Mouse (Mus musculus) common myeloid progenitor, adult 5-6 weeks (primary cell): ENCODE results near the gene Timm17a. TPM values are rescaled to one million over a fixed set of nuclear protein-coding genes. Genes with fewer than 3 reads are reported as not detected.

Experiments used
- ATAC-seq: replicated peaks from 2 replicates; pipeline ENCODE4 v1.8.0; 2016; ENCODE audit warnings: low read depth, mild to moderate bottlenecking, moderate TSS enrichment, inconsistent platforms; ENCODE audit not compliant: poor library complexity, severe bottlenecking
- total RNA-seq: library from RNA; stranded (forward); fragments of 200-1000, 187-1606 nt; gene quantifications from 2 replicates; pipeline ENCODE4 v1.2.3, GENCODE M21; 2017

Timm17a gene
- total RNA-seq = 18.6 and 29.8 TPM in 2 replicates

GRCm38 (mm10) chr1:135313284-135314031 lies at the start of gene Timm17a:
Gene Timm17a, minus strand, starts transcription at chr1:135313778.
- peak; percentile 100 for ATAC-seq

DNA sequence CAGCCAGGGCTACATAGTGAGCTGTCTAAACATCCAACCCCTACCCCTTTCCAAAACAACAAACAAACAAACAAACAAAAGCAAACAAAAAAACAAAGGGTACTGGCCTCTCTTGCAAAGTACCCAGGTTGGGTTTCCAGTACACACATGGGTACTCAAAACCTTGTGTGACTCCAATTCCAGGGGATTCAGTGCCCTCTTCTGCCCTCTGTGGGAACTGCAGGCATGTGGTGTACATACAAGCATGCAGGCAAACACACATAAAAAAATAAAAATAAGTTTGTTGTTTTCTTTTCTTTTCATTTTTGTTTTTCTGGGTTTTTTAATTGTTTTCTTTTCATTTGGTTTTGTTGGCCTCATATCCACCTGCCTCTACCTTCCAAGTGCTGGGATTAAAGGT lies 48.5 kb upstream of the Timm17a start:
- no peak for ATAC-seq

- ATAC-seq = no peak
Measured at GRCm38 (mm10) chr1:135361491-135361890, 47.9 kb upstream of the Timm17a start.

DNA sequence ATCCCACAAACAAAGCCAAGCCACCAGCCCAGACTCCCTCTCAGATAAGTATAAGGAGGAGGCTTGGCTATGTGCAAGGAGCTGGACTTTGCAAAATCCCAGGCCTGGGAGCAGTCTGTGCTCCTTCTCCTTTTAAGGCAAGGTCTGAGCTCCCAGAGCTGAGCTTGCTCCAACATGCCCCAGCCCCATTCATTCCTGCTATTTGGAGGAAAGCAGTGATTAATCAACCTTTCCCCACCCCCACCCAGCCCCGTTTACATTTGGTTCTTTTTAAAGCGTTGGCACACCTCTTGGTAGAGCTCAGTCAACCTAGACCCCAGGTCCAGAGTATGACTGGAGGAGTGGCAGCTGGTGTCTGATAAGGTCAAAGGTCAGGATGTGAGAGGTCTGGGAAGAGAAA lies 45.5 kb upstream of the Timm17a start:
- ATAC-seq = no peak

DNA sequence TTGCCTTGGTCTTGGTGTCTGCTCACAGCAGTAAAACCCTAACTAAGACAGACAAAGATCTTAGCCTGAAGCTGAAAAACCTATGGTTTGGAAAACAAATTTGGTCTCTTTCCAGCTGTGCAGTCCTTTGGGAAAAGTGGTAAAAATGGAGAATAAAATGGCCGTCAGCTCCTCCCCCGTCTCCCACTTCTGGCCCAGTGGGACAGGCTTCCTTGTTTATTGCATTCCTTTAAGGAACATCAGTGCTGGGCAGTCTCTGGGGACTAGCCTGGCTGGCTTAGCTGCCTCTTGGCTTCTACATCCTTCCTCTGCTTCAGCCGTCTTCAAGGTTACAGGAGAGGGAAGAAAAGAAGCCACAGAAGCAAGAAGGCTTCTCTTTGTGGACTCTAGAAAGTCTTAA lies 38.4 kb upstream of the Timm17a start:
- ATAC-seq = no peak

- ATAC-seq = no peak
Measured at GRCm38 (mm10) chr1:135347498-135348169, 34.1 kb upstream of the Timm17a start.

DNA sequence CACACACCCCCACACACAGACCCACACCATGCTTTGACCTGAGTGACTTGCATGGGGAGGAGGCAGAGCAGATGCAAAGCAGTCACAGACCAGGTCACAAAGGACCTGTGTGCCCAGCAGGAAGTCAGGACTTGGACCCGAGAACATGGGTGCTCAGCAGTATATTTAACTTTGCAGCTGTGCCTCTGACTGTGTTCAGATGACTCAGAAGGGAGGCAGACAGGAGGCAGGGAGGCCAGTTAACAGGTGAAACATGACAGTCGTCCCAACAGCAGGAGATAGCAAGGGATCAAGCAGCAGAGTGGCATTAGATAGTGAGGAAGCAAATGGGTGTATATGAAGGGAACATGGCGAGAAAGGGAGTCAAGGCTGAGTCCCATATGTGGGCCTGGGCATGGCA lies 33.3 kb upstream of the Timm17a start:
- no peak for ATAC-seq

- no peak for ATAC-seq
Measured at GRCm38 (mm10) chr1:135344026-135344425, 30.4 kb upstream of the Timm17a start.

DNA sequence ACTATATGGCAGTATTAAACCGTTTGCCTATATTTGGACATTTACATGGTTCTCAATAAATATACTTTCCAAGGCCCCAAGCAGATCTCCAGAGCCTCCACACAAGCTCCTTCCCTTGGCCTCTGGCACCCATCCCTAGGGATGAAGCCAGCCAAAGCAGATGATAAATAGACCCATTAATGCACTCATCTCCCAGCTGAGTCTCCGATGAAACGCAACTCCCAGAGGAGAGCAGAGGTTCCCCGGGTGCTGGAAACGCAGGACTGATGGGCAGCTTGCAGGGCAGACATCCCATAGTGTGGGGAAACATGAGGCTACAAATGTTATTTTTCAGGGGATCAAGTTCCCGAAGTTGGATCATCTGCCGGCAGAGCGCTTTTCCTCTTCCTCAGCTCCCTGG lies 28.4 kb upstream of the Timm17a start:
- no peak for ATAC-seq

- no peak for ATAC-seq
Measured at GRCm38 (mm10) chr1:135330578-135330977, 17.0 kb upstream of the Timm17a start.

DNA sequence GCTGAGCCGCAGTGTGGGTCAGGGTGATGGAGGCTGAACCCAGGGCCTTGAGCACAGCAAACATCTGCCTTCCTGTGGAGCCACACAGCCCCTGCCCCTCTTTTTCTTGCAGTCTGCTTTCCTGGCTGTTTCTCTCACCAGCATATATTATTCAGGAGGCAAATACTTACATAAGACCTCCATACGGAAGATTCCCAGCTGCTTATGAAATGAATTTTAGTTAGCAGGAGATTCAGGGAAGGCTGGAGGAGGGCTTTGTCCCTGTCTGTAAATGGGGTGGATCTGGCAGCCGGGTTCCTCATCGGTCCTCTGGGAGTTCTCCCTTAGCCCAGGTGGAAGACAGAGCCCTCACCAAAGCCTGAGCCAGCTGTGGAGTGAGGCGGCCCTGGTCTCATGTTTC lies 14.8 kb upstream of the Timm17a start:
- ATAC-seq = no peak

GRCm38 (mm10) chr1:135325934-135326333 lies 12.4 kb upstream of the Timm17a start:
- no peak for ATAC-seq

GRCm38 (mm10) chr1:135324571-135324970 lies 11.0 kb upstream of the Timm17a start, which contains the start of gene Lmod1:
Gene Lmod1, plus strand, starts transcription at chr1:135324807.
- no peak for ATAC-seq

DNA sequence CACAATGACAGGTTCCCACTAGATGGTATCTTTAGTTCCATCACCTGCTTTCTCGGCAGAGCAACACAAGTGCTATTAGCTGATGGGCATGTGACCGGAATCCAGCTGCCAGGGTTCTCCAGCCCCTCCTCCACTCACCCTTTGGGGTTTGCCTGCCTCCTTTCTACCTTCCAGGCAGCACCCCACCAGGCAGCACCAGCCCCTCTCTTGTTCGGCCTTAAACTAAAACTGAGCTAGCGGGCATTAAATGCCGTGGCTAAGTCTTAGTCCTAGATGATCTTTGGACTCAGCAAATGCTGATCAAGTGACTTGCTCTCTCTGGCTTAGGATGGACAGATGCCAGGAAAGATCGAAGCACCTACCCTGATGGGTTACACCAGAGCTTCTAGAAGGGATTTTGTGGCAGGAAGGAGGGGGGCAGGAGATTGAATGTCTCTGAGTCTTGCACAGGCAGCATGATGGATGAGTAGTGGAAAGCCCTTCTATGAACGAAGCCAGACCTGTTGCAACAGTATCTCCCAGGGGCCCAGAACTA lies 9.9 kb upstream of the Timm17a start:
- ATAC-seq = no peak

GRCm38 (mm10) chr1:135312201-135312600 lies 1.4 kb downstream of the Timm17a start:
- ATAC-seq = no peak

GRCm38 (mm10) chr1:135311356-135311755 lies 2.2 kb downstream of the Timm17a start:
- ATAC-seq = no peak

DNA sequence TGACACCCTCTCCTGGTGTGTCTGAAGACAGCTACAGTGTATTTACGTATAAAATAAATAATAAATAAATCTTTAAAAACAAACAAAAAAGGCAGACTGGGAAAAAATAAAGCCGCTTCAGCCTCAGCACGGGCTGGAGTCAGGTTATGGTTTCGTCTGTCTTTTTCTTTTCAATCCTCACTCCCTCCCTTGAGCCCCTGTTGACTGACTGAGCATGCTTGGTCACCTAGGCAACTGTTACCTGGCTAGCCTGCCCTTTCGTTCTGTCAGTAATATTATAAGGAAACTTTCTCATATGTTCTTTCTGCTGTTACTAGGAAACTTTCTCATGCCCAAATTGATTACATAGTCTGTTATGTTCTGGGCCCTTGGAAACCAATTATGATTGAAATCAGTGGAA lies 22.7 kb downstream of the Timm17a start:
- no peak for ATAC-seq

- ATAC-seq = no peak
Measured at GRCm38 (mm10) chr1:135286311-135286710, 27.3 kb downstream of the Timm17a start.

DNA sequence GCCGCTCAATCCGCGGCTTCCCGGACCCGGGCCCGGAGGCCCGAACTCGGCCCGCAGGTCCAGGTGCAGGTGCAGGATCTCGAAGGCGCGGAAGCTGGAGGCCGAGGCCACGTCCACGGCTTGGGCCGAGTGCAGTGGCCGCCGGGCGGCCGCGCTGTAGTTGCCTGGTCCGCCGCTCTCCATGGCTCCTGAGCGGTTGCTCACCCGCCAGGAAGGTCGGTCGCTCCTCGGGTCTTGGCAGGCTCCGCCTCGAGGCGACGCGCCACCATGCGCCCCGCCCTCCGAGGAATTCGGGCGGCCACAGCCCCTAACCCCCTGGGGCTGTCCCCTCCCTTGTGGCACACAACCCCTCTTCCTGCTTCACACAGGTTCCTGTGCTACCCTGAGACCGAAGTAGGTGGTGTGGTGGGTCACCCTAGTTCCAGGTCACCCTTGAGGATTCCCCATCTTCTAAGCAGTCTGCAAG lies 29.7 kb downstream of the Timm17a start, which contains the start of gene Rnpep:
Gene Rnpep, minus strand, starts transcription at position 259 of the 466 bp plus-strand sequence.
- ATAC-seq = peak; percentile 66

- no peak for ATAC-seq
Measured at GRCm38 (mm10) chr1:135283287-135283825, 30.2 kb downstream of the Timm17a start.
